Mouse (Mus musculus) stomach, embryonic 16.5 days (tissue): ENCODE data around the gene Zkscan5. TPM values are rescaled to one million over a fixed set of nuclear protein-coding genes. Genes with fewer than 3 reads are reported as not detected.
"Not testable (repeated sequence)": the region's sequence is repeated elsewhere in the genome, so short reads cannot be mapped to it uniquely, and the experiment has no call there.

Experiments
- ATAC-seq: fragments of 200-750 bp; cut with Nextera tagmentation; 2 replicates; pipeline ENCODE4 v1.8.0; 2017; ENCODE audit warnings: moderate number of reproducible peaks, moderate TSS enrichment; ENCODE audit not compliant: insufficient read depth, low FRiP score
- H3K27ac ChIP-seq: fragments of 300-500 bp; sonication (generic); 2 replicates; pipeline ENCODE4 v1.5.1; 2014; ENCODE audit warnings: low read length
- H3K27me3 ChIP-seq: fragments of 300-500 bp; sonication (generic); 2 replicates; pipeline ENCODE4 v1.6.1; 2014; ENCODE audit warnings: low read length, control low read depth, mixed read lengths; ENCODE audit not compliant: control insufficient read depth, insufficient read depth
- H3K36me3 ChIP-seq: fragments of 300-500 bp; sonication (generic); 2 replicates; pipeline ENCODE4 v1.6.1; 2014; ENCODE audit warnings: low read length; ENCODE audit not compliant: control insufficient read depth, insufficient read depth
- H3K4me1 ChIP-seq: fragments of 300-500 bp; sonication (generic); 2 replicates; pipeline ENCODE4 v1.6.1; 2014; ENCODE audit warnings: low read length, control low read depth, mixed read lengths; ENCODE audit not compliant: control insufficient read depth, insufficient read depth
- H3K4me2 ChIP-seq: fragments of 300-500 bp; sonication (generic); 2 replicates; pipeline ENCODE4 v1.6.1; 2014; ENCODE audit warnings: low read depth, low read length, mixed read lengths
- H3K4me3 ChIP-seq: fragments of 300-500 bp; sonication (generic); replicated peaks from 2 replicates; pipeline ENCODE4 v1.5.1; 2014; ENCODE audit warnings: mild to moderate bottlenecking, low read length
- H3K9ac ChIP-seq: fragments of 300-500 bp; sonication (generic); 2 replicates; pipeline ENCODE4 v1.6.1; 2014; ENCODE audit warnings: low read length
- H3K9me3 ChIP-seq: fragments of 300-500 bp; sonication (generic); replicated peaks from 2 replicates; pipeline ENCODE4 v1.6.1; 2016; ENCODE audit warnings: low read length, control low read depth; ENCODE audit not compliant: control insufficient read depth
- WGBS: fragments of 180-500 bp; shearing (Covaris S2); extraction: QIAGEN DNeasy Blood & Tissue Kit; methylation state at CpG from one replicate; pipeline ENCODE4 v1.1.7; 2014; 5-methylcytosine and 5-hydroxymethylcytosine counted together
- polyA plus RNA-seq: library from polyadenylated mRNA; unstranded; fragments of >200 nt; fragmentation: Nextera tagmentation; extraction: Ambion mirVana; gene quantifications from 2 replicates; pipeline ENCODE4 v1.2.1, GENCODE M21; 2015

The Zkscan5 gene
- polyA plus RNA-seq, 1 experiment from 2014 or later: 11.1 TPM

- peaks cover 14% of the 10 kb centered on the region for H3K36me3 ChIP-seq
- H3K4me3 ChIP-seq: no peak overlapping the region
- H3K27ac ChIP-seq: no peak overlapping the region
- ATAC-seq: no peak
- H3K9me3 ChIP-seq: no peaks in the 10 kb centered on the region; the same call in 1 of the 2 replicates
- no peak overlapping the region for H3K9ac ChIP-seq
- peaks cover 10% of the 10 kb centered on the region for H3K4me1 ChIP-seq
- H3K4me2 ChIP-seq: no peak overlapping the region
- WGBS: 81% methylated on average over 5 of the region's 6 CpGs
- no peaks in the 10 kb centered on the region for H3K27me3 ChIP-seq
These were observed 3.6 kb downstream of the Zkscan5 start for GRCm38 (mm10) chr5:145207954-145208353.

GRCm38 (mm10) chr5:145208391-145208790, 4.0 kb downstream of the Zkscan5 start:
- H3K9me3 ChIP-seq, H3K27ac ChIP-seq, H3K9ac ChIP-seq, H3K4me2 ChIP-seq, H3K27me3 ChIP-seq, H3K4me3 ChIP-seq, ATAC-seq: not testable (repeated sequence)
- 49% methylated on average over 11 of the region's 11 CpGs for WGBS
- Histone ChIP-seq H3K36me3 (peaks cover 14% of the 10 kb centered on the region), H3K4me1 (peaks cover 10% of the 10 kb centered on the region)

- no peaks in the 10 kb centered on the region; the same call in 1 of the 2 replicates for H3K9me3 ChIP-seq
- H3K4me1 ChIP-seq: no peaks in the 10 kb centered on the region
- no peak overlapping the region for H3K27ac ChIP-seq
- H3K9ac ChIP-seq: no peak overlapping the region
- H3K4me3 ChIP-seq: no peak overlapping the region
- H3K36me3 ChIP-seq: peaks cover 23% of the 10 kb centered on the region
- ATAC-seq: no peak
- no peak overlapping the region for H3K4me2 ChIP-seq
- no peaks in the 10 kb centered on the region for H3K27me3 ChIP-seq
- WGBS: 94% methylated on average over 4 of the region's 4 CpGs
These were observed 7.0 kb downstream of the Zkscan5 start for GRCm38 (mm10) chr5:145211340-145211739.

- H3K4me1 ChIP-seq: no peaks in the 10 kb centered on the region
- 86% methylated on average over 4 of the region's 4 CpGs for WGBS
- H3K27me3 ChIP-seq: no peaks in the 10 kb centered on the region
- no peak overlapping the region for H3K4me3 ChIP-seq
- H3K9me3 ChIP-seq: no peaks in the 10 kb centered on the region; the same call in 1 of the 2 replicates
- no peak for ATAC-seq
- H3K9ac ChIP-seq: no peak overlapping the region
- H3K36me3 ChIP-seq: peaks cover 23% of the 10 kb centered on the region
- no peak overlapping the region for H3K4me2 ChIP-seq
- no peak overlapping the region for H3K27ac ChIP-seq
These were observed 7.9 kb downstream of the Zkscan5 start for GRCm38 (mm10) chr5:145212216-145212615.

- H3K9ac ChIP-seq: no peak overlapping the region
- no peaks in the 10 kb centered on the region; the same call in 1 of the 2 replicates for H3K9me3 ChIP-seq
- WGBS: 88% methylated on average over 3 of the region's 3 CpGs
- H3K36me3 ChIP-seq: peaks cover 18% of the 10 kb centered on the region
- H3K4me1 ChIP-seq: no peaks in the 10 kb centered on the region
- no peak overlapping the region for H3K27ac ChIP-seq
- no peak overlapping the region for H3K4me2 ChIP-seq
- no peaks in the 10 kb centered on the region for H3K27me3 ChIP-seq
- ATAC-seq: no peak
- H3K4me3 ChIP-seq: no peak overlapping the region
These were observed 9.1 kb downstream of the Zkscan5 start for GRCm38 (mm10) chr5:145213505-145213904.

GRCm38 (mm10) chr5:145214679-145215078, 10.3 kb downstream of the Zkscan5 start:
- 0 out of 2 replicates have a peak, but pooled peaks cover 21% of the 10 kb centered on the region for H3K36me3 ChIP-seq
- no peaks in the 10 kb centered on the region for H3K27me3 ChIP-seq
- no peak overlapping the region for H3K4me3 ChIP-seq
- H3K9ac ChIP-seq: no peak overlapping the region
- H3K27ac ChIP-seq: no peak overlapping the region
- H3K9me3 ChIP-seq: no peaks in the 10 kb centered on the region
- no peaks in the 10 kb centered on the region for H3K4me1 ChIP-seq
- no peak overlapping the region for H3K4me2 ChIP-seq
- 74% methylated on average over 4 of the region's 4 CpGs for WGBS
- no peak for ATAC-seq

- 65% methylated on average over 6 of the region's 6 CpGs for WGBS
- H3K27ac ChIP-seq: no peak overlapping the region
- H3K4me1 ChIP-seq: no peaks in the 10 kb centered on the region
- H3K4me2 ChIP-seq: no peak overlapping the region
- ATAC-seq: peak; percentile 49; the same call in 1 of the 2 replicates
- H3K9me3 ChIP-seq: no peaks in the 10 kb centered on the region
- H3K36me3 ChIP-seq: peaks cover 32% of the 10 kb centered on the region
- no peak overlapping the region for H3K9ac ChIP-seq
- no peak overlapping the region for H3K4me3 ChIP-seq
- H3K27me3 ChIP-seq: no peaks in the 10 kb centered on the region
These were observed 13.4 kb downstream of the Zkscan5 start for GRCm38 (mm10) chr5:145217746-145218145.

GRCm38 (mm10) chr5:145218206-145218605, 13.8 kb downstream of the Zkscan5 start:
- WGBS: 95% methylated on average over 21 of the region's 21 CpGs
- Histone ChIP-seq H3K9me3 (no peaks in the 10 kb centered on the region), H3K27ac (no peak overlapping the region), H3K9ac (no peak overlapping the region), H3K4me2 (no peak overlapping the region), H3K36me3 (peaks cover 32% of the 10 kb centered on the region), H3K27me3 (no peaks in the 10 kb centered on the region), H3K4me3 (no peak overlapping the region), H3K4me1 (no peaks in the 10 kb centered on the region)
- no peak for ATAC-seq

- H3K27me3 ChIP-seq: no peaks in the 10 kb centered on the region
- H3K27ac ChIP-seq: no peak overlapping the region
- H3K4me3 ChIP-seq: no peak overlapping the region
- H3K36me3 ChIP-seq: peaks cover 32% of the 10 kb centered on the region
- no peaks in the 10 kb centered on the region for H3K4me1 ChIP-seq
- ATAC-seq: no peak
- WGBS: 94% methylated on average over 20 of the region's 20 CpGs
- H3K9me3 ChIP-seq: no peaks in the 10 kb centered on the region
- no peak overlapping the region for H3K9ac ChIP-seq
- H3K4me2 ChIP-seq: no peak overlapping the region
These were observed 14.3 kb downstream of the Zkscan5 start for GRCm38 (mm10) chr5:145218671-145219070.

- no peak overlapping the region for H3K27ac ChIP-seq
- no peak for ATAC-seq
- no peaks in the 10 kb centered on the region for H3K9me3 ChIP-seq
- no peak overlapping the region for H3K4me3 ChIP-seq
- H3K4me1 ChIP-seq: no peaks in the 10 kb centered on the region
- WGBS: 88% methylated on average over 8 of the region's 8 CpGs
- no peak overlapping the region for H3K9ac ChIP-seq
- H3K4me2 ChIP-seq: no peak overlapping the region
- no peaks in the 10 kb centered on the region for H3K27me3 ChIP-seq
- H3K36me3 ChIP-seq: peaks cover 27% of the 10 kb centered on the region
These were observed 15.6 kb downstream of the Zkscan5 start for GRCm38 (mm10) chr5:145219981-145220380.
